ENCODE assay signal across 8 mouse cellular contexts in genomic region chr8:119862390-119862734, GRCm38 (mm10). TPM values are rescaled to one million over a fixed set of nuclear protein-coding genes. Genes with fewer than 3 reads are reported as not detected.
DNase-seq lines count a peak whose midpoint lies in the region; ATAC-seq and TF ChIP-seq lines count a peak whose summit lies in the region.

No protein-coding gene starts in this region.

- H3K36me3 ChIP-seq in heart, embryonic 10.5 days: 0 out of 2 replicates have a peak, but pooled peaks cover 2% of the 10 kb centered on the region
- H3K36me3 ChIP-seq in thymus, adult 2 months (ENCODE audit: control insufficient read depth, insufficient read depth, low read length): no peaks in the 10 kb centered on the region
- no peaks in the 10 kb centered on the region for H3K36me3 ChIP-seq in liver, embryonic 11.5 days (ENCODE audit: control insufficient read depth, insufficient read depth, low read length)
- no peaks in the 10 kb centered on the region for H3K36me3 ChIP-seq in stomach, postnatal 0 days (ENCODE audit: control insufficient read depth, insufficient read depth, low read length)

- H3K4me1 ChIP-seq in heart, embryonic 10.5 days: peaks cover 33% of the 10 kb centered on the region
- H3K4me1 ChIP-seq in thymus, adult 2 months (replicated peaks; ENCODE audit: control insufficient read depth, insufficient read depth, low read length): peaks cover 42% of the 10 kb centered on the region
- H3K4me1 ChIP-seq in liver, embryonic 11.5 days (replicated peaks; ENCODE audit: control insufficient read depth, insufficient read depth, low read length): peaks cover 34% of the 10 kb centered on the region
- 0 out of 2 replicates have a peak, but pooled peaks cover 2% of the 10 kb centered on the region for H3K4me1 ChIP-seq in stomach, postnatal 0 days (replicated peaks; ENCODE audit: control insufficient read depth, insufficient read depth)

- no peak for TF ChIP-seq EP300 in stomach, postnatal 0 days (optimal IDR thresholded peaks at IDR 0.05)

- no peaks in the 10 kb centered on the region for H3K9me3 ChIP-seq in heart, embryonic 10.5 days
- H3K9me3 ChIP-seq in liver, embryonic 11.5 days (ENCODE audit: control insufficient read depth, low read length): no peaks in the 10 kb centered on the region
- H3K9me3 ChIP-seq in stomach, postnatal 0 days (ENCODE audit: control insufficient read depth, low read length): no peaks in the 10 kb centered on the region

- peak overlapping the region; percentile 93 for H3K4me3 ChIP-seq in heart, embryonic 10.5 days
- peak overlapping the region; percentile 92 for H3K4me3 ChIP-seq in thymus, adult 2 months (ENCODE audit: control insufficient read depth, insufficient read depth, low read length)
- peak overlapping the region; percentile 85 for H3K4me3 ChIP-seq in liver, embryonic 11.5 days (ENCODE audit: low read depth, low read length)
- H3K4me3 ChIP-seq in stomach, postnatal 0 days (ENCODE audit: low read depth, low read length): peak overlapping the region; percentile 83

- no peak for TF ChIP-seq CTCF in thymus, adult 2 months (IDR thresholded peaks at IDR 0.05; ENCODE audit: borderline replicate concordance, control insufficient read depth, extremely low read depth, insufficient read depth, low read length, poor library complexity)
- no peak; the same call in 1 of the 2 replicates for TF ChIP-seq CTCF in stomach, postnatal 0 days (IDR thresholded peaks at IDR 0.05; ENCODE audit: low read depth)

- WGBS in heart, embryonic 10.5 days: 2% methylated on average over 19 of the region's 19 CpGs
- WGBS in thymus, adult 2 months: 2% methylated on average over 19 of the region's 19 CpGs
- 1% methylated on average over 19 of the region's 19 CpGs for WGBS in liver, embryonic 11.5 days
- WGBS in stomach, postnatal 0 days: under 1% methylated on average over 19 of the region's 19 CpGs

- H3K9ac ChIP-seq in liver, embryonic 11.5 days (ENCODE audit: low read depth, low read length): peak overlapping the region; percentile 82
- H3K9ac ChIP-seq in stomach, postnatal 0 days (ENCODE audit: low read length): peak overlapping the region; percentile 85

- ATAC-seq in liver, embryonic 11.5 days (replicated peaks; ENCODE audit: low FRiP score): no peak
- no peak for ATAC-seq in stomach, postnatal 0 days (ENCODE audit: low FRiP score, low TSS enrichment)

- peak overlapping the region; percentile 97 for H3K4me2 ChIP-seq in liver, embryonic 11.5 days
- H3K4me2 ChIP-seq in stomach, postnatal 0 days (replicated peaks; ENCODE audit: low read depth): peak overlapping the region; percentile 86

- no peak for TF ChIP-seq POLR2A in thymus, adult 2 months (IDR thresholded peaks at IDR 0.05; ENCODE audit: control insufficient read depth, extremely low read depth, insufficient read depth, low read length, poor library complexity)

- peak; percentile 84 for DNase-seq in heart, embryonic 10.5 days (ENCODE audit: low spot score)
- no peak for DNase-seq in heart, adult 18-20 months
- DNase-seq in thymus, adult 2 months: no peak
- no peak for DNase-seq in thymus, postnatal 14 days
- no peak for DNase-seq in liver, embryonic 11.5 days (ENCODE audit: low spot score)
- DNase-seq in stomach, postnatal 0 days (ENCODE audit: low spot score): no peak
- DNase-seq in adrenal gland, postnatal 25 days: no peak
- no peak for DNase-seq in layer of hippocampus, postnatal 25 days (ENCODE audit: extremely low spot score in 1 of 2, low spot score in 1 of 2)

- H3K27me3 ChIP-seq in heart, embryonic 10.5 days (ENCODE audit: insufficient read depth, poor library complexity, severe bottlenecking): peaks cover 51% of the 10 kb centered on the region
- no peaks in the 10 kb centered on the region for H3K27me3 ChIP-seq in thymus, adult 2 months (ENCODE audit: control insufficient read depth, insufficient read depth, low read length)
- no peaks in the 10 kb centered on the region; the same call in 1 of the 2 replicates for H3K27me3 ChIP-seq in liver, embryonic 11.5 days (replicated peaks; ENCODE audit: control insufficient read depth, insufficient read depth, low read length)
- no peaks in the 10 kb centered on the region for H3K27me3 ChIP-seq in stomach, postnatal 0 days (ENCODE audit: control insufficient read depth, insufficient read depth, low read length)

- peak overlapping the region; percentile 91 for H3K27ac ChIP-seq in heart, embryonic 10.5 days
- H3K27ac ChIP-seq in thymus, adult 2 months (ENCODE audit: control insufficient read depth, insufficient read depth, low read length): no peak overlapping the region
- peak overlapping the region; percentile 48; the same call in 1 of the 2 replicates for H3K27ac ChIP-seq in liver, embryonic 11.5 days (ENCODE audit: low read depth, low read length)
- peak overlapping the region; percentile 84 for H3K27ac ChIP-seq in stomach, postnatal 0 days (replicated peaks)

RNA-seq across cellular contexts. Expression of gene Klhl36, which starts 0.3 kb away (rescaled TPM):
- 9.6 and 10.1 TPM in 2 replicates for polyA plus RNA-seq in heart, embryonic 10.5 days (2016; fragmentation: Nextera tagmentation; extraction: Ambion mirVana)
- total RNA-seq in heart, adult 18-20 months (2021): 1 to 10 TPM; 2.3 to 3.0 TPM
- 41.8 and 51.0 TPM in 2 replicates for polyA plus RNA-seq in thymus, adult 2 months (2012; rRNA removed)
- 9.1 TPM in 2 replicates for polyA plus RNA-seq in liver, embryonic 11.5 days (2014; fragmentation: Nextera tagmentation; extraction: Ambion mirVana)
- 9.0 and 10.0 TPM in 2 replicates for polyA plus RNA-seq in stomach, postnatal 0 days (2015; fragmentation: Nextera tagmentation; extraction: Ambion mirVana)
- 6.9 and 13.5 TPM in 2 replicates for total RNA-seq in adrenal gland, postnatal 25 days (2021)
- total RNA-seq in layer of hippocampus, postnatal 25 days (2021): 1 to 10 TPM; 8.0 to 8.5 TPM

RNA-seq across cellular contexts. Expression of gene Cotl1, which starts 22.0 kb away (rescaled TPM):
- polyA plus RNA-seq in heart, embryonic 10.5 days (2016; fragmentation: Nextera tagmentation; extraction: Ambion mirVana): 55.7 and 62.0 TPM in 2 replicates
- 10 to 100 TPM; 16.7 to 22.9 TPM for total RNA-seq in heart, adult 18-20 months (2021)
- polyA plus RNA-seq in thymus, adult 2 months (2012; rRNA removed): 428 and 476 TPM in 2 replicates
- polyA plus RNA-seq in liver, embryonic 11.5 days (2014; fragmentation: Nextera tagmentation; extraction: Ambion mirVana): 132 and 155 TPM in 2 replicates
- 100 and 106 TPM in 2 replicates for polyA plus RNA-seq in stomach, postnatal 0 days (2015; fragmentation: Nextera tagmentation; extraction: Ambion mirVana)
- total RNA-seq in adrenal gland, postnatal 25 days (2021): 38.3 and 40.8 TPM in 2 replicates
- total RNA-seq in layer of hippocampus, postnatal 25 days (2021): 100 to 1,000 TPM; 121 to 140 TPM

RNA-seq across cellular contexts. Expression of gene Usp10, which starts 47.8 kb away (rescaled TPM):
- 155 and 187 TPM in 2 replicates for polyA plus RNA-seq in heart, embryonic 10.5 days (2016; fragmentation: Nextera tagmentation; extraction: Ambion mirVana)
- 10 to 100 TPM; 45.6 to 51.4 TPM for total RNA-seq in heart, adult 18-20 months (2021)
- 126 and 149 TPM in 2 replicates for polyA plus RNA-seq in thymus, adult 2 months (2012; rRNA removed)
- 175 and 190 TPM in 2 replicates for polyA plus RNA-seq in liver, embryonic 11.5 days (2014; fragmentation: Nextera tagmentation; extraction: Ambion mirVana)
- 54.5 and 57.2 TPM in 2 replicates for polyA plus RNA-seq in stomach, postnatal 0 days (2015; fragmentation: Nextera tagmentation; extraction: Ambion mirVana)
- total RNA-seq in adrenal gland, postnatal 25 days (2021): 110 and 153 TPM in 2 replicates
- 10 to 100 TPM; 84.3 to 99.0 TPM for total RNA-seq in layer of hippocampus, postnatal 25 days (2021)

RNA-seq across cellular contexts. Expression of gene Gm20388, which starts 48.3 kb away (rescaled TPM):
- 1.4 and 4.5 TPM in 2 replicates for polyA plus RNA-seq in heart, embryonic 10.5 days (2016; fragmentation: Nextera tagmentation; extraction: Ambion mirVana)
- 1 to 10 TPM in 1 of 2 experiments, not detected in 1; 4.0 TPM for total RNA-seq in heart, adult 18-20 months (2021)
- polyA plus RNA-seq in thymus, adult 2 months (2012; rRNA removed): 89.2 and 103 TPM in 2 replicates
- polyA plus RNA-seq in liver, embryonic 11.5 days (2014; fragmentation: Nextera tagmentation; extraction: Ambion mirVana): 1.4 and 5.3 TPM in 2 replicates
- not detected in 2 replicates for polyA plus RNA-seq in stomach, postnatal 0 days (2015; fragmentation: Nextera tagmentation; extraction: Ambion mirVana)
- total RNA-seq in adrenal gland, postnatal 25 days (2021): 3.6 and 27.1 TPM in 2 replicates
- total RNA-seq in layer of hippocampus, postnatal 25 days (2021): 1 to 10 TPM; 8.8 TPM
